Mouse (Mus musculus) lung, embryonic 15.5 days (tissue): ENCODE measurements around the gene Fndc3b. TPM values are rescaled to one million over a fixed set of nuclear protein-coding genes. Genes with fewer than 3 reads are reported as not detected.

Source experiments
- ATAC-seq: fragments of 200-750 bp; cut with Nextera tagmentation; 2 replicates; pipeline ENCODE4 v1.8.0; 2017; ENCODE audit warnings: moderate number of reproducible peaks, borderline replicate concordance; ENCODE audit not compliant: low FRiP score, low TSS enrichment; ENCODE audit errors: extremely low read depth
- H3K27ac ChIP-seq: fragments of 300-500 bp; sonication (generic); 2 replicates; pipeline ENCODE4 v1.5.1; 2015; ENCODE audit warnings: moderate library complexity, mild to moderate bottlenecking, inconsistent platforms
- H3K27me3 ChIP-seq: fragments of 300-500 bp; sonication (generic); 2 replicates; pipeline ENCODE4 v1.6.1; 2015; ENCODE audit warnings: inconsistent platforms
- H3K36me3 ChIP-seq: fragments of 300-500 bp; sonication (generic); 2 replicates; pipeline ENCODE4 v1.6.1; 2015; ENCODE audit warnings: inconsistent platforms
- H3K4me1 ChIP-seq: fragments of 300-500 bp; sonication (generic); 2 replicates; pipeline ENCODE4 v1.6.1; 2015; ENCODE audit warnings: inconsistent platforms
- H3K4me2 ChIP-seq: fragments of 300-500 bp; sonication (generic); 2 replicates; pipeline ENCODE4 v1.6.1; 2015; ENCODE audit warnings: inconsistent platforms, mild to moderate bottlenecking, moderate library complexity
- H3K4me3 ChIP-seq: fragments of 300-500 bp; sonication (generic); 2 replicates; pipeline ENCODE4 v1.5.1; 2015; ENCODE audit warnings: mild to moderate bottlenecking, inconsistent platforms
- H3K9ac ChIP-seq: fragments of 300-500 bp; sonication (generic); 2 replicates; pipeline ENCODE4 v1.6.1; 2015; ENCODE audit warnings: inconsistent platforms
- H3K9me3 ChIP-seq: fragments of 300-500 bp; sonication (generic); 2 replicates; pipeline ENCODE4 v1.6.1; 2016; ENCODE audit warnings: inconsistent platforms
- WGBS: fragments of 180-500 bp; shearing (Covaris S2); methylation state at CpG from one replicate; pipeline ENCODE4 v1.1.7; 2015; 5-methylcytosine and 5-hydroxymethylcytosine counted together
- polyA plus RNA-seq: library from polyadenylated mRNA; unstranded; fragments of >200 nt; fragmentation: Nextera tagmentation; extraction: Ambion mirVana; gene quantifications from 2 replicates; pipeline ENCODE4 v1.2.1, GENCODE M21; 2015

The Fndc3b gene
- polyA plus RNA-seq, 1 experiment from 2014 or later: 35.7 TPM

DNA sequence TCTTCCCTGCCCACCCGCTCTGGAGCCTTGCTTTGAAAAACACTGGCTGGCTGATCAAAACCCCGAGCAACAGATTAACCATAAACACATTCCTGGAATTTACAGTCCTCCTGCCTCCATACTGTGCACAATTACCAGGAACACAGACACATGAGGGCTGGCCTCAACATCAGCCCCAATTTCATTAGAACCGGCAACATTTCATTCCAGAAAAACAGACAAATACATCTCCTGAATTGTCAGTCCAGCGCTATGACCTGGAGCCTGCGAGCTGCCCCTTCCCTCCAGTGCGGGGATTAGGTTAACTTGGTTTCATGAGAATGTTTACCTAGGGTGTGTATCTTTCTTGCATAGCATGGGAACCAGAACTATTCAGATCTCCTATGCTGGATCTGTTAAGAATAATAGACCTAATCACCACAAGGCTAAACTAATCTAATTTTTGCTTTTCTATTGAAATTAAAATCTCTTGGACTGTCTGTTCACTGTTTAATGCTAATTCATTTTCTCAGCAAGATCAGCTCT lies 275.9 kb downstream of the Fndc3b start:
- Histone ChIP-seq H3K9me3 (no peaks in the 10 kb centered on the region), H3K9ac (no peak overlapping the region), H3K36me3 (peaks cover 54% of the 10 kb centered on the region), H3K4me1 (0 out of 2 replicates have a peak, but pooled peaks cover 2% of the 10 kb centered on the region), H3K27ac (no peak overlapping the region), H3K4me2 (no peak overlapping the region), H3K27me3 (no peaks in the 10 kb centered on the region), H3K4me3 (no peak overlapping the region)
- 58% methylated on average over 6 of the region's 6 CpGs for WGBS
- ATAC-seq: no peak

DNA sequence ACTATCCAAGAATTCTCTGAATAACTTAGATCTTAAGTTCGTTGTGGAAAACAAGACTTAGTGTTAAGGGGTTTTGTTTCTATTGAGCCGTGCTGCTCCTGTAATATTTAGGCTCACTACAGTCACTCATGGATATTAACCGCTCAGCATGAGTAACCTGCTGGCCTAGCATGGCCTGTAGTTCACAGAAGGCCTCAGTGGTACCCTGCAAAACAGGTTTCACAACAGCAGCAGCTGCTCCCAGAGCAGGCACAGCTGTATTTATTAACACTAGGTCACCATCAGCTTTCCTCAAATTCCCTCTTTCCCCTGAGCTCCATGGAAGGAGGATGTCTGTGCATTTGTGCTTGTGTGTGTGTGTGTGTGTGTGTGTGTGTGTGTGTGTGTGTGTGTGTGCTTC lies 278.1 kb downstream of the Fndc3b start:
- Histone ChIP-seq H3K4me1 (0 out of 2 replicates have a peak, but pooled peaks cover 2% of the 10 kb centered on the region), H3K9ac (no peak overlapping the region), H3K27ac (no peak overlapping the region), H3K36me3 (peaks cover 55% of the 10 kb centered on the region), H3K4me3 (no peak overlapping the region), H3K9me3 (no peaks in the 10 kb centered on the region), H3K4me2 (no peak overlapping the region), H3K27me3 (no peaks in the 10 kb centered on the region)
- 85% methylated on average over 3 of the region's 3 CpGs for WGBS
- no peak for ATAC-seq

DNA sequence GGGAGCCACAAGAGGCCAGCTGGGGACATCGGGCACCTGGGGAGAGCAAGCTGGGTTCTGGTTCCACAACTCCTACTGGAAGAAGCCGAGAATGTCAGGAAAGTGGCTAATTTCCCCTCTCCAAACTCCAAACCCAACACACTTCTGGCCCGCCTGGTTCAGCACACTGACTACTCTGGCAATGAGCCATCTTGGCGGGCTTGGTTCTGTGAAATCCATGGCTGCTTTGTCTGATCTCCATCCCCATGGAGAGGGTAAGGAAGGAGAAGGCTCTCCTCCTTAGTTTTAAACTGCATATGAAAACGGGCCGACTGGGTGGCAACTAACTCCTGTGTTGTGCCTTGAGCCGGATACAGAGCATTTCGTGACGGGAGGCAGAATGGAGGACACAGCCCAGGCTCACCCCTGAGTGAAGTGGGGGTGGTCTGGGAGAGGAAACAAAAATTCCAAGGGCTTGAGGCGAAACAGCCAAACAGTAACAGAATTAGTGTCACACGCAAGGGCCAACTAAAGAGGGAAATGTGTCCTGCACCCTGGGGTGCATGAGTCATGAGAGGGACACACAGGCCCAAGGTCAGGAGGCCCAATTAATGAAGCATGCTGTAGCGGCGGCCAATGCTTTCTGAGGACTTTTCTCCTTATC lies 280.4 kb downstream of the Fndc3b start:
- H3K9me3 ChIP-seq: no peaks in the 10 kb centered on the region
- no peak overlapping the region for H3K9ac ChIP-seq
- H3K4me1 ChIP-seq: 0 out of 2 replicates have a peak, but pooled peaks cover 2% of the 10 kb centered on the region
- no peak overlapping the region for H3K4me3 ChIP-seq
- 81% methylated on average over 13 of the region's 13 CpGs for WGBS
- no peaks in the 10 kb centered on the region for H3K27me3 ChIP-seq
- H3K4me2 ChIP-seq: no peak overlapping the region
- peak; percentile 8; the same call in 1 of the 2 replicates for ATAC-seq
- H3K27ac ChIP-seq: no peak overlapping the region
- peaks cover 53% of the 10 kb centered on the region for H3K36me3 ChIP-seq

DNA sequence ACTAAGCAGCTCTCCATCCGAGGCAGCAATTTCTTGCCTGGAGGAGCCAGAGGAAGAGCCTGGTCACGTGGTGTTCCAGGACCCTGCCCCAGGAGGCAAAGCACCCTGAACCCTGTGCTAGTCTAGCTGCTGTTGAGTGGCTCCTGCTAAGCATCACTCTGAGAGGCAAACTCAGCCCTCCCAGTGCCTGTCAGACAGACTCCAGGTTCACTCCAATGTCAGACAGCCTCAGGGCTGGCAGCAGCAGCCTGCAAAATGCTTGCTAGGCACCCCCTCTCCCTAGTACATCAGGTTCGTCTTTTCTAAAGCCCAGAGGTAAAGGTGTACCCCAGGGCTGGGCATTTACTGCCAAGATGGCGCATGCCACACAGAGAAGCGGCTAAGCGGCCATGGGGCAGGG lies 283.7 kb downstream of the Fndc3b start:
- 90% methylated on average over 6 of the region's 6 CpGs for WGBS
- Histone ChIP-seq H3K4me3 (no peak overlapping the region), H3K27ac (no peak overlapping the region), H3K4me1 (no peaks in the 10 kb centered on the region), H3K36me3 (peaks cover 70% of the 10 kb centered on the region), H3K9ac (no peak overlapping the region), H3K9me3 (no peaks in the 10 kb centered on the region), H3K4me2 (no peak overlapping the region), H3K27me3 (no peaks in the 10 kb centered on the region)
- ATAC-seq: no peak

DNA sequence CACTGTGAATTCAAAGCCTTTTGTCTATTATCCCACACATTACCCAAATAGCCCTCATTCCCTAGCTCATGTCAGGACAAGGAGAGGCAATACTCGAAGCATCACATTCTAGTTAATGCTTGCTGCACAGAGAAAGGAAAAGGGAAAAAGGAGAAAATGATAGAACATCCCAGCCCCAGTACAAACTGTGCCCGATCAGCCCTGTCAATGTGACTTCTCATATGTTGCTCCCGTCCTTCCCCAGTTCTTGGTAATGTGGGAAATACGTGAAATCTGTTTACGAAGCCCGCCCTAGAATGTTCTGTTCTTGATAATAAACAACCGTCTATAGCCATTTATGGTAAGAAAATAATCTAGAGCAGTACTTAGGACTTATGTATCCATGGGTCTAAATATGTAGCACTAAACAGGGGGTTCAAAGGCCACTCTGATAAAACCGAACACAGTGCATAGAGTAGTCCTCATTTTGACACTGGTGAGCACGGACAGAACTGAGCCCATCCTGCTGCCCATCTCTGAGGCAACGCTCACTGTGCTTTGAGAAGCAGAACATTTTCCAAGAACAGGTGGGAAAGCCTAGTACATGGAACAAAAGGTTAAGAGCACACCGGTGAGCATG lies 286.9 kb downstream of the Fndc3b start:
- no peak overlapping the region for H3K4me3 ChIP-seq
- no peak overlapping the region for H3K27ac ChIP-seq
- no peak for ATAC-seq
- no peak overlapping the region for H3K9ac ChIP-seq
- WGBS: 86% methylated on average over 11 of the region's 11 CpGs
- peaks cover 60% of the 10 kb centered on the region for H3K36me3 ChIP-seq
- H3K4me2 ChIP-seq: no peak overlapping the region
- H3K4me1 ChIP-seq: no peaks in the 10 kb centered on the region
- H3K9me3 ChIP-seq: no peaks in the 10 kb centered on the region
- no peaks in the 10 kb centered on the region for H3K27me3 ChIP-seq

DNA sequence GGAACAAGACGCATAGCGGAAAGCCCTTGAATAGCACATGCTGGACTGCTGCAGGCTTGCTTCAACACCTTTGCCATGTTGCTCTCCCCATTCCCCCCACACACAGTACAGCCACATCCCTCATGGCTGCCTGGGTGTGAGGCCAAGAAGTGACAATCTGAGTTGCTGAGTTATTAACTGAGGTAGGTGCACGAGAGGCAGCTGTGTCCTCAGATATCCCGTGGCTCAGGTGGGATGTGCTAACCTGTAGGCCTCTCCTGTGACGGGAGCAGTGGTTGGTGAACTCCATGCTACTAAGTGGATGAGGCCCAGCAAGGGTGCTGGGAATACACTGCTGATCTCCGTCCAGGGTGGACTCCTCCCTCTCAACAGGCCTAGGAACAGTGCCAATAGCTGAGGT lies 288.6 kb downstream of the Fndc3b start:
- no peaks in the 10 kb centered on the region for H3K4me1 ChIP-seq
- no peak overlapping the region for H3K4me3 ChIP-seq
- no peaks in the 10 kb centered on the region for H3K27me3 ChIP-seq
- H3K4me2 ChIP-seq: no peak overlapping the region
- no peaks in the 10 kb centered on the region for H3K9me3 ChIP-seq
- ATAC-seq: no peak
- WGBS: 73% methylated on average over 6 of the region's 6 CpGs
- H3K9ac ChIP-seq: no peak overlapping the region
- H3K27ac ChIP-seq: no peak overlapping the region
- peaks cover 55% of the 10 kb centered on the region for H3K36me3 ChIP-seq

DNA sequence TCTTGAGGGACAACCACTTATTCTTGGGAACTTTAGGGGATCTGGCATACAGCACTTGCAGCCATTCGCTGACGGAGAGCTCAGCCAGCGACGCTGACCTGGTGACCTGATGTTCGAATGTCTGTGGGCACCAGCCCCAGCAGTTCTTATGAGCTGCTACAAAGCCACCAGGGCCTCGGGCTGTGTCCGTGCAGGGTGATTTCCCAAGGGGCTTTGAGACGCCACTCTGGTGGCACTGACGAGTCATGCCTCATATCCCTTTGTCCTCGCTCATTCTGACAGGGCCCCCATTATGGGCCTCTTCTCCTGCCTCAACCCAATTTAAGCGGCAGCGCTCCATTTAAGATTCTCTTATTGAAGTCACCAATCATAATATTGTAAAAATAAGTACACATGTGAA lies 289.1 kb downstream of the Fndc3b start:
- no peak for ATAC-seq
- Histone ChIP-seq H3K4me3 (no peak overlapping the region), H3K36me3 (peaks cover 52% of the 10 kb centered on the region), H3K4me1 (no peaks in the 10 kb centered on the region), H3K27ac (no peak overlapping the region), H3K9ac (no peak overlapping the region), H3K9me3 (no peaks in the 10 kb centered on the region), H3K4me2 (no peak overlapping the region), H3K27me3 (no peaks in the 10 kb centered on the region)
- 82% methylated on average over 12 of the region's 12 CpGs for WGBS

DNA sequence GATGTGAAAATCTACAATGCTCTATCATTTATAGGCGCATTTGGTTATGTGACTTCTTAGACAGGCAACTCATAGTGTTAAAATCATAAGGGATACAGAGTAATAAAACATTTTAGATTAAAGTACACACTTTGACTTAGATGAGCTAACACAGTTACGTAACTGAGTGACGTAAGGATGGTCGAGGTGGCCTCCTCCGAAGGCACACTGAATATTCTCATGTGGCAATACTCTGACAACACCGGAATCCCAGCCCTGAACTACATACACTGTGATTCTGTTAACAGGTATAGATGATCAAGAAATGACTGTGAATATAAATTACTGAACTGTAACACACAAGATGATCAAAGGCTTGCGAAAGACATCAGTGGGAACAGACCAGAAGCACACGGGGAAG lies 292.5 kb downstream of the Fndc3b start:
- Histone ChIP-seq H3K4me1 (no peaks in the 10 kb centered on the region), H3K4me2 (no peak overlapping the region), H3K9me3 (no peaks in the 10 kb centered on the region), H3K9ac (no peak overlapping the region), H3K36me3 (peaks cover 38% of the 10 kb centered on the region), H3K27me3 (no peaks in the 10 kb centered on the region), H3K4me3 (no peak overlapping the region), H3K27ac (no peak overlapping the region)
- WGBS: 92% methylated on average over 8 of the region's 8 CpGs
- no peak for ATAC-seq

DNA sequence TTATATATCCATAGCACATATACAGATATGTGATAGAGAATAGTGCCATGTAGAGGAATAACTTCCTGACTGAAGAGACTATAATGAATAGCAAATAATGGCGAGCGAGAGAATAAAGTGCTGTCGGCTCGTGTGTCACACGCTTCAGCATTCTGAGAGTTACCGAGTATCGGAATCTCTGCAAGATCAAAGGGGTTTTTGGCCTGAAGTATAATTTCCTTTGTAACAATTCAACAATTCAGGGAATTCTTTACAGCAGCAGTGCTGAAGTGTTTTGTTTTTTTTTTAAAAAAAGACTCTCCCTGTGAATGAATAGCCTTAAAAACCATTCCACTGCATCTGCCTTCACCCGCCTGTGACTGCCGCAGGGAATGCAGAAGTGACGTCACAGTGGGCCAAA lies 294.3 kb downstream of the Fndc3b start:
- Histone ChIP-seq H3K27ac (no peak overlapping the region), H3K36me3 (peaks cover 29% of the 10 kb centered on the region), H3K4me2 (no peak overlapping the region), H3K4me1 (no peaks in the 10 kb centered on the region), H3K27me3 (no peaks in the 10 kb centered on the region), H3K4me3 (no peak overlapping the region), H3K9ac (no peak overlapping the region), H3K9me3 (no peaks in the 10 kb centered on the region)
- no peak for ATAC-seq
- 75% methylated on average over 10 of the region's 10 CpGs for WGBS

DNA sequence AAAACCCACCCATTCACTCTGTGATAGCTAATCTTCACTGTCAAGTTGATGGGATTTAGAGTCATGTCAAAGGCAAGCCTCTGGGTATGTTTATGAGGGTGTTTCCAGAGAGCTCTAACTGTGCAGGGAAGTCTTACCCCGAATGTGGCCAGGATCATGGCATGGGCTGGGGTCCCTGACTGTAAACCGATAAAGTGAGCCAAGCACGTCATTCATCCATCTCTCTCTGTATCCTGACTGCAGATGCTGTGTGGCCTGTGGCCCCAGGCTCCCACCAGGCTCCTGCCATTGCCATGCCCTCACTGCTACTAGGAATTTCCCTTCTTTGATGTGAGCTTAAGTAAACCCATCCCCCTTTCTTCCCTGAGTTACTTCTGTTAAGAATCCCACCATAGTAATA lies 297.5 kb downstream of the Fndc3b start:
- Histone ChIP-seq H3K4me2 (no peak overlapping the region), H3K4me3 (no peak overlapping the region), H3K4me1 (no peaks in the 10 kb centered on the region), H3K9me3 (no peaks in the 10 kb centered on the region), H3K27me3 (no peaks in the 10 kb centered on the region), H3K36me3 (peaks cover 16% of the 10 kb centered on the region), H3K9ac (no peak overlapping the region), H3K27ac (no peak overlapping the region)
- 85% methylated on average over 3 of the region's 3 CpGs for WGBS
- ATAC-seq: no peak

DNA sequence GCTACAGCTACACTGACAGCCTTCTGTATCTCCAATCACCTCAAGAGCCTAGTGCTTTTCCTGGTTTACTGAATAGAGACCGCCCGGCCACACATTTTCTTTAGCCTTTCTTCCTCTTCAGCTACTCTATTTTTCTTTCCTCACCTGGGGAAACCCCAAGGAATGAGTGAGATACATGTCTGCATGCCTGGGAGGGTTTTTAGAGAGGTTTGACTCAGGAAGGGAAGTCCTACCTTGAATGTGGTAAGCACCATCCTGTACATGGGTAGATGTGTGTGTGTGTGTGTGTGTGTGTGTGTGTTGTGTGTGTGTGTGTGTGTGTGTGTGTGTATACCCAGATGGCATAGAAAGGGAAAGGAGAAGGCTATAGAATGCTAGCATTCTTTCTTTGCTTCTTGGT lies 299.8 kb downstream of the Fndc3b start:
- Histone ChIP-seq H3K4me2 (no peak overlapping the region), H3K4me1 (no peaks in the 10 kb centered on the region), H3K27me3 (no peaks in the 10 kb centered on the region), H3K9ac (no peak overlapping the region), H3K9me3 (no peaks in the 10 kb centered on the region), H3K27ac (no peak overlapping the region), H3K36me3 (peaks cover 10% of the 10 kb centered on the region), H3K4me3 (no peak overlapping the region)
- ATAC-seq: no peak
- 82% methylated on average over 2 of the region's 2 CpGs for WGBS

DNA sequence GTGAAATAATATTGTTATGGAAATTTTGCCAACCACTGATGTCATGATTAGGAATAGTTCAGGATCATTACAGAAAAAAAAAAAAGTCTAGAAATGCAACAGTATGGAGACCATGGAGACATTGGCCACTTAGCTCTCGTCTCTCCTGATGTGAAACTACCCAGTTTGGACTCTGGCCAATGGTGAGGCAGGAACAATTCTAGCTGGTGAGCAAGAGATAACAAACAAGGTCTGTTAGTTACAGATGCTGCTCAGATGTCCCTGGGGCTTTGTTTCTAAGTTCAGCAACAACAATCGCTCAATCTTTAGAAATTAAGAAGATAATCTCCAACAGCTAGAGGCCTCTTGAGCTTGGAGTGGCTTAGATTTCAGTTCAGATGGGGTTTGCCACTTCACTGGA lies 302.5 kb downstream of the Fndc3b start:
- H3K4me3 ChIP-seq: no peak overlapping the region
- no peak overlapping the region for H3K9ac ChIP-seq
- H3K36me3 ChIP-seq: no peaks in the 10 kb centered on the region
- H3K27ac ChIP-seq: no peak overlapping the region
- H3K9me3 ChIP-seq: no peaks in the 10 kb centered on the region
- ATAC-seq: no peak
- H3K4me2 ChIP-seq: no peak overlapping the region
- WGBS: 67% methylated on average over 2 of the region's 2 CpGs
- no peaks in the 10 kb centered on the region for H3K4me1 ChIP-seq
- no peaks in the 10 kb centered on the region for H3K27me3 ChIP-seq
